Mouse (Mus musculus): ENCODE data around the gene Mtch2.
A peak's percentile ranks its signal among the peaks of the same experiment; 100 is the strongest.

Mtch2 gene

GRCm38 (mm10) chr2:90911668-90912067, 64.7 kb downstream of the Mtch2 start:
- no peak for DNase-seq

- DNase-seq = peak; percentile 59 to 69
Observed at GRCm38 (mm10) chr2:90913671-90914070, 66.7 kb downstream of the Mtch2 start.

GRCm38 (mm10) chr2:90915516-90915915, 68.6 kb downstream of the Mtch2 start:
- DNase-seq = no peak

Measured in kidney, postnatal 36 days (tissue).